Mouse (Mus musculus) olfactory bulb, adult 2 months (tissue): ENCODE results near the gene Ahdc1. TPM values are rescaled to one million over a fixed set of nuclear protein-coding genes. Genes with fewer than 3 reads are reported as not detected.

Experiments used
- H3K27ac ChIP-seq: fragments of 200-500 bp; 2 replicates; pipeline ENCODE4 v1.5.1; 2012; ENCODE audit warnings: low read depth, low read length; ENCODE audit not compliant: insufficient read depth
- H3K4me1 ChIP-seq: fragments of 200-500 bp; 2 replicates; pipeline ENCODE4 v1.6.1; 2012; ENCODE audit warnings: low read length; ENCODE audit not compliant: control insufficient read depth, insufficient read depth
- H3K4me3 ChIP-seq: fragments of 200-500 bp; 2 replicates; pipeline ENCODE4 v1.5.1; 2012; ENCODE audit warnings: mild to moderate bottlenecking, low read depth, low read length, moderate library complexity; ENCODE audit not compliant: insufficient read depth
- CTCF ChIP-seq: fragments of 200-500 bp; IDR thresholded peaks from 2 replicates; pipeline ENCODE4 v1.5.1; 2012; ENCODE audit warnings: low read depth, mild to moderate bottlenecking, low read length, moderate library complexity; ENCODE audit not compliant: insufficient read depth
- POLR2A ChIP-seq: fragments of 200-500 bp; IDR thresholded peaks from 2 replicates; pipeline ENCODE4 v1.6.1; 2012; ENCODE audit warnings: mild to moderate bottlenecking, low read depth, low read length, moderate library complexity; ENCODE audit not compliant: insufficient read depth
- WGBS: fragments of 180-500 bp; shearing (Covaris S2); methylation state at CpG from one replicate; pipeline ENCODE4 v1.1.7; 2018; 5-methylcytosine and 5-hydroxymethylcytosine counted together
- polyA plus RNA-seq: library from polyadenylated mRNA; stranded (reverse); fragments of >200 nt; gene quantifications from 2 replicates; pipeline ENCODE4 v1.2.4, GENCODE M21; 2012; ENCODE audit warnings: low replicate concordance; ENCODE audit not compliant: missing spikeins, insufficient read depth, insufficient read length

The Ahdc1 gene
- polyA plus RNA-seq, 1 experiment: not detected

DNA sequence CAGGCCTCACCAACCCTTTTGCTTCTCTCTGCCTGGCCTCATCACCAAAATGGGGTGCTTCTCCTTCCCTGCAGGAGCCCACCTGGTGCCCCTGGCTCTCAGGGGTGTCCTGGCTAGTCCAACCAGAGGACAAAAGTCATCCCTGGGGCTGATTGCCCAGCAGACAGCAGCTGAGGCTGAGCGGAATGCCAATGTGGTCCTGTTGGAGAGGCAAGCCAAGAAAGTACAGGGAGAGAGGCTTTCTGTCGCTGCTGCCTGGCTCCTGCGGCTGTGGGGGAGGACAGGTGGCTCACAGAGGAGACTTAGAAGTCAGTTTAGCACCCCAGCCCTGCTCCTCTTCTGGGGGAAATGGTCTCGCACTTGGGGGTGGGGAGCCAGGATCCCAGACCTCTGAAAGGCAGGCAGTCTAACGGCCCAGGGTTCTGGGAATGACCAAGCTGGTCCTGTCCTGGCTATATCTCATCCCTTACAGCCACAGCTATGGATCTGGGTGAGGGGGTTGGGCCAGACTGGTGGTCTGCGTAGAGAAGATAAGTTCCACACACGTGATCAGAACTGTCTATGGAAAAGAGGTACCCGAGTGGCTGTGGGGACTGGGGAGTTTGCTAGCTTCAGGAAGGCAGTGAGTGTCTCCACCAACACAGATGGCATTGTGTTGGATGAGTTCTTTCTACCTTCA lies 64.0 kb downstream of the Ahdc1 start:
- H3K4me3 ChIP-seq: no peak overlapping the region
- peaks cover 41% of the 10 kb centered on the region for H3K4me1 ChIP-seq
- 49% methylated on average over 8 of the region's 8 CpGs for WGBS
- H3K27ac ChIP-seq: peak overlapping the region; percentile 38; the same call in 1 of the 2 replicates
- no peak for TF ChIP-seq CTCF
- no peak for TF ChIP-seq POLR2A

DNA sequence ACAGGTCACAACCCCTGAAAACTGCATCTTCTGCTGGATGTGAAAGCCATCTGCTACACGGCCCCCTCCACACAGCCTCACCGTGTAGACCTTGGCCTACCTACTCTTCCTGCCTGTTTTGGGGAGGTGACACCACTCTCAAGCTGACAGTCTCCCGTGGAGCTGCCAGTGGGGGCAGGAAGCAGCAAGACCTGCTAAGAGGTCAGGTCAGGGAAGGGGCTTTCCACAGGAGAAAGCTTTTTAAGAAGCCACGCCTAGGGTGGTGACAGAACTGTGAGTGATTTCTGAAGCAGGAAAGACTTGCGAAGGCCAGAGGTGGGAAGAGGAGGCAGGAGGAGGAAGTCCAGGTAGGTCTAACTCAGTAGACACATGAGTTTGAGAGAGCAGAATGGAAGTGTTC lies 67.9 kb downstream of the Ahdc1 start:
- Histone ChIP-seq H3K27ac (0 out of 2 replicates have a peak overlapping the region, but pooled peaks have one; percentile 18), H3K4me1 (peaks cover 22% of the 10 kb centered on the region), H3K4me3 (no peak overlapping the region)
- TF ChIP-seq CTCF: no peak
- no peak for TF ChIP-seq POLR2A
- 61% methylated on average over 5 of the region's 5 CpGs for WGBS

DNA sequence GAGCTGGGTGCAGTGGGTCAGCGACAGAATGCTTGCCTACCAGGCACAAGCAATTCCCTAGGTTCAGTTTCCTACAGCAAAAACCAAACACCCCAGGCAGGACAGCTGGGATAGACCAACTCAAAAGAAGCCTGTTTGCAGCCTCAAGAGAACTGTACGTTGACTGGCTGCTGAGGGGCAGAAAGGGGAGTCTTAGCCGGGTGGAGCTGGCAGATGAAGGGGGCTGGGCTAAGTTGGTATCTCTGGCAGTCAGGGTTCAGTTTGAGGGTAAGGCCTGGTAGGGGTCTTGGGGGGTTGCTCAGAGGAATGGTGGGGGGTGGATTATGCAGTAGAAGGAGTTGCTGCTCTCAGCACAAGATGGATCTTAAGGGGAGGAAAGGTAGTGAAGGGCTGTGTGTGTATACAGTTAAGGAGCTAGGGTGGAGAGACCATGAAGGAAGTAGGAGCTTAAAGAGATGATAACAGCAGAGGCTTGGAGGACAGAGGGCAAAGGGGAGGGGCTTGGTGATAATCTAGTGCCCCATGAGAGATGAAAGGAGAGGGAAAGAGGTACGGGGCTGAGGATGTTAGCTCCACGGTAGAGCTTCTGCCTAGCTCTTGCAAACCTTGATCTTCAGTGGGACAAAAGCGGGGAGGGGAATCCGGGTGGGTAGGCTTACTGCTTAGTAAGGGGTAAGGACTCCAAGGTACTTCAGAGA lies 68.5 kb downstream of the Ahdc1 start:
- Histone ChIP-seq H3K4me1 (peaks cover 21% of the 10 kb centered on the region), H3K27ac (no peak overlapping the region), H3K4me3 (no peak overlapping the region)
- WGBS: 66% methylated on average over 7 of the region's 7 CpGs
- TF ChIP-seq POLR2A (no peak), CTCF (no peak)

DNA sequence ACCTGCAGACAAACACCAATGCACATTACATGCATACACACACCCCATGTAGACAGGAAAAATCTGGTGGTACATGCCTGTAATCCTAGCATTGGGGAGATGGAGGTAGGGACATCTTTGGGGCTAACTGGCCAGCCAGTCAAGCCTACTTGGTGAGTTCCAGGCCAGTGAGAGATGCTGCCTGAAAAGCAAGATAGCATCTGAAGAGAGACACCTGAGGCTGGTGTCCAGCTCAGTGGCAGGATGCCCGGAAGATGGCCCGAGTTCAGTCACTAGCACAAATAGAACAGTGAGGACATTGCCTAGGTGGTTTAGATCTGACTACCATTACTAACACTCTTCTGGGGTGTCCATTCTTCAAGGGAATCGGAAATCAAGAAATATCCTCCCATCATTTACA lies 69.8 kb downstream of the Ahdc1 start:
- H3K4me1 ChIP-seq: peaks cover 25% of the 10 kb centered on the region
- no peak for TF ChIP-seq POLR2A
- no peak for TF ChIP-seq CTCF
- no peak overlapping the region for H3K4me3 ChIP-seq
- H3K27ac ChIP-seq: no peak overlapping the region
- 88% methylated on average over 3 of the region's 3 CpGs for WGBS

DNA sequence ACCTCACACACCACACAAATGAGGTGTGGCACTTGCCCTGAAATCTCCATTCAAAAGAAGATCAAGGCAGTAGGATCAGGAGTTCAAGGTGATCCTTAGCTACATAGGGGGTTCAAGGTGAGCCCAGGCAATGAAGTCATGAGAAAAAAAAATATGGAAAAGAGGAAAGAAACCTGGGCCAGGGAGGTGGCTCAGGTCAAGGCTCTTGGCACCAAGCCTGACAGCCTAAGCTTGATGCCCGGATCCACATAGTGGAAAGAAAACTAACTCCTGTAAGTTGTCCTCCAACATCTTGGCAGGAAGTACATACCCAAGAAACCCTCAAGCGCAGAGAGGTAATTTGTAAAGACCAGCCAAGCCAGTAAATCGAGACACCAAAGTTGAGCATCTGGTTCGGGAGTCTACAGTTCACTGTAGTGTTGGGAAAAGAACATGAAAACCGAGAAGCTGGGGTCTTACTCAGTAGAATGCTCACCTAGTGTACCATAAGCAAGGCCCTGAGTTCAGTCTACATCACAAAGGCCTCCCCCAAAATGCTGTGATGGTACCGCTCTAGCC lies 71.2 kb downstream of the Ahdc1 start:
- H3K4me1 ChIP-seq: peaks cover 35% of the 10 kb centered on the region
- TF ChIP-seq POLR2A (no peak), CTCF (no peak)
- WGBS: 81% methylated on average over 6 of the region's 6 CpGs
- H3K4me3 ChIP-seq: no peak overlapping the region
- no peak overlapping the region for H3K27ac ChIP-seq

DNA sequence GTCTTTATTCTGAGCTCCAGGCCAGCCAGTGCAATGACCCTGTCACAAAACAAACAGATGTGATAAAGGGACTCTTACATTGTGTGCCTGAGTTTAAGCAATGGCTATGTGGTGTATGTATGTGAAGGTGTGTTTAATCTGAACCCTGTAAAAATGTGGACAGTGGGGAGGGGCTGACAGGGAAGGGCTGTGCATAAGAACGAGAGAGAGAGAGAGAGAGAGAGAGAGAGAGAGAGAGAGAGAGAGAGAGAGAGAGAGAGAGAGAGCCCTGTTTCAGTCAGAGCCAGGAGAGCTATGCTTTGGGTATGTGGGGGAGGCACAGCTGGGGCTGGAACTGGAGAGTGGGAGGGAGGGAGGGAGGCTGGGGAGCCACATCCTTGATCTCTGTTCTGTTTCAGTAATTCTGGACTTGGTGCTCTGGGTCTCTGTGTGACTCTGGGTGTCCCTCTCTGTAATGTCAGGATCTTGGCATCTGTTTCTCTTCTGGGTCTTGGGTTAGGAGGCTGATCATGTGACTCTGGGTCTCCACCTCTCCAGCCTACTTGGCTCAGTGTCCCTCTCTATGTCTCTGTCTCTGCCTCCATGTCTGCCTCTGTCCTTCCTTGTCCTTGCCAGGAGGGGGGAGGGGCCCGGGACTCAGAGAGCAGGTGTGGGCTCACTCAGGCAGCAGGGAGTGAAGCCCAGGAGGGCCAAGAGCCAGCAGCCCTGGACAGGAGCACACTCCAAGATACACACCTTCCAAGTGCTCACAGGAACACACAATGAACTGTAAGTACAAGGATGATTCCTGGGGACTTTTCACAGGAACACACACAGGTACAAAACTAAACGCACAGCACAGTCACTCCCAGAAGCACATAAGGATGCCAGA lies 73.2 kb downstream of the Ahdc1 start:
- WGBS: 6% methylated on average over 3 of the region's 3 CpGs
- Histone ChIP-seq H3K27ac (peak overlapping the region; percentile 94), H3K4me3 (no peak overlapping the region), H3K4me1 (peaks cover 39% of the 10 kb centered on the region)
- TF ChIP-seq CTCF (no peak), POLR2A (no peak)

DNA sequence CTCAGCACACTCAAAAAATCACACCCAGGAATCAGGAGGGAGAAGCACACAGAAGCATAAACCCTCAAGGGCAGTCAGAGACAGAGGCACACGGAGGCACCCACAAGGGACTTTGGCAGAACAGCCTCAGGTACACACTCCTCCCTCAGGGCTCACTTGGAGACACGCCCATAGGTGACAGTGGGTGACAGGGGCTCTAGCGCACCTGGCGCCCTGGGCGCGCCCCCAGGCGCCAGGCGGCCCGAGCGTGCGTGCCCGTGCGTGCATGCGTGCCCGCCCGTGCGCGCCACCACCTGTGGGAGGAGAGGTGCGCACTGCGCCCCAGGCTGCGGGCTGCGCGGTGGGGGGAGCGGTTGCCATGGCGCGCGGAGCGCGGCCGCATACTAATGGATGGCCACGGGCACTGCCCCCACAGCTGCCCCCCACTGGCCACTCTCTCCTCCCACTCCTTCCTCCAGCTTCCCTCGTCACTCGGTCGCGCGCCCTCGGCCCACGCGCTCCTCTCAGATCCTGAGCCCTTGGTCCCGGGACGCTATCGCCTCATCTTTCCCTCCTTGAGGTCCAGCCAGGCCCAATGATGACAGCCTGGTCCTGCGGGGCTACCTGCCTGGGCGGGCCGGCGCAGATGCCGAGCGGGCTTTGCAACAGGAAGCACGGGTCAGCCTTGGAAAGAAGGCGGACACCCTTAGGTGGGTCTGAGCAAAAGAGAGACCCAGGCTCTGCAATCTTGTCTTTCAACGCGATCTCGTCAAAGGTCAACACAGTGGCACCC lies 74.1 kb downstream of the Ahdc1 start:
- TF ChIP-seq CTCF (no peak), POLR2A (no peak)
- peaks cover 44% of the 10 kb centered on the region for H3K4me1 ChIP-seq
- peak overlapping the region; percentile 35 for H3K4me3 ChIP-seq
- H3K27ac ChIP-seq: peak overlapping the region; percentile 94
- WGBS: 2% methylated on average over 47 of the region's 53 CpGs

GRCm38 (mm10) chr4:133085783-133086342 lies 74.8 kb downstream of the Ahdc1 start:
- Histone ChIP-seq H3K4me3 (peak overlapping the region; percentile 35; the same call in 1 of the 2 replicates), H3K4me1 (peaks cover 50% of the 10 kb centered on the region), H3K27ac (peak overlapping the region; percentile 94)
- WGBS: 11% methylated on average over 12 of the region's 12 CpGs
- no peak for TF ChIP-seq POLR2A
- TF ChIP-seq CTCF: no peak
